Mouse (Mus musculus) embryonic facial prominence, embryonic 10.5 days (tissue): ENCODE measurements around the gene Gm17660. TPM values are rescaled to one million over a fixed set of nuclear protein-coding genes. Genes with fewer than 3 reads are reported as not detected.

Experiments used
- DNase-seq: peaks from one replicate; pipeline ENCODE4 v3.0.0-alpha.2; 2017; ENCODE audit warnings: low spot score
- H3K27ac ChIP-seq: fragments of 300-500 bp; sonication (generic); replicated peaks from 2 replicates; pipeline ENCODE4 v1.5.1; 2016; ENCODE audit warnings: mild to moderate bottlenecking
- H3K27me3 ChIP-seq: fragments of 300-500 bp; sonication (generic); replicated peaks from 2 replicates; pipeline ENCODE4 v1.6.1; 2016; ENCODE audit warnings: low read depth, mild to moderate bottlenecking; ENCODE audit not compliant: poor library complexity, severe bottlenecking
- H3K36me3 ChIP-seq: fragments of 300-500 bp; sonication (generic); replicated peaks from 2 replicates; pipeline ENCODE4 v1.6.1; 2016; ENCODE audit warnings: mild to moderate bottlenecking, moderate library complexity
- H3K4me1 ChIP-seq: fragments of 300-500 bp; sonication (generic); 2 replicates; pipeline ENCODE4 v1.6.1; 2016
- H3K4me3 ChIP-seq: fragments of 300-500 bp; sonication (generic); 2 replicates; pipeline ENCODE4 v1.5.1; 2016; ENCODE audit warnings: mild to moderate bottlenecking, moderate library complexity
- H3K9me3 ChIP-seq: fragments of 300-500 bp; sonication (generic); 2 replicates; pipeline ENCODE4 v1.6.1; 2016; ENCODE audit warnings: mild to moderate bottlenecking
- WGBS: fragments of 180-500 bp; shearing (Covaris S2); methylation state at CpG from one replicate; pipeline ENCODE4 v1.1.7; 2016; 5-methylcytosine and 5-hydroxymethylcytosine counted together
- polyA plus RNA-seq: library from polyadenylated mRNA; unstranded; fragments of >200 nt; fragmentation: Nextera tagmentation; extraction: Ambion mirVana; gene quantifications from 2 replicates; pipeline ENCODE4 v1.2.1, GENCODE M21; 2016

The Gm17660 gene
- not detected in 2 replicates for polyA plus RNA-seq

GRCm38 (mm10) chr5:104077508-104077907 is at the start of gene Gm17660:
Gene Gm17660 (minus strand): TSS chr5:104077608.
- 95% methylated on average over 7 of the region's 7 CpGs for WGBS
- no peak within 1 kb of the TSS for H3K4me3 ChIP-seq
- no peaks in the 10 kb centered on the region for H3K36me3 ChIP-seq

DNA sequence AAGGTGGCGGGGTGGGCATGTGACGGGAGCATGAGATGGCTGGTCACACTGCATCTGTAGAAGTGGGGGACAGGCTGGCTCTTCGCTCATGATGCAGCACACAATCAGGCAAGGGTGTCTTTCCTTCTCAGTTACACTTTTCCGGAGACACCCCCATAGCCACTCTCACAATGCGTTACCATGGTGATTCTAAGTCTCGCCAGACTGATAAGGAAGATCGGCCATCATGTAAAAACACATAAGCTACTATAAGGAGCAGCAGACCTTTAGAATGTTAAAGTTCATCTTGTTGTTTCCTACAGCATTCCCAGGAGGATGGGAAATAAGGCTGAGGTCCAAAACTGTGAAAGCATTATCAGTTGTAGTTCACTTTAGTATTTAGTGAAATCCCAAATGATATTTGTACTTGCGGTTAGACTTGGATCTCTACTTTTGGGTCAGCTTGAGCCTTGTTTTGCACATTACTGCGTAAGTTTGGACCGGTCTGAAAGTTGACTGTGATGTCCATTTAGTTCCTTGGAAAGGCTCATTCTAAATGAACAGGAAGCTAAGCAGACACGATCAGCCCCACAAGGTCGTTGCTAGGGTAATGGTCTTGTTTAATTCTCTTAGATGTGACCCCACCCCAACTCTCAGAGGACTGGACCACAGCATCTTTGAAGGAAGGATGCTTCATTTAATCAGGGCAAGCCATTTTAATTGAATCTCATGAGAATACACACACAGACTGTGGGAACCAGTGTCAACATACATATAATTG is 49.3 kb upstream of the Gm17660 start:
- Histone ChIP-seq H3K9me3 (no peaks in the 10 kb centered on the region), H3K36me3 (no peaks in the 10 kb centered on the region), H3K27me3 (no peaks in the 10 kb centered on the region), H3K4me3 (no peak overlapping the region), H3K27ac (no peak overlapping the region), H3K4me1 (peaks cover 21% of the 10 kb centered on the region)
- no peak for DNase-seq
- WGBS = 89% methylated on average over 12 of the region's 12 CpGs

More at GRCm38 (mm10) chr5:104077508-104077907, at the start of gene Gm17660:
- Histone ChIP-seq H3K4me1 (peaks cover 14% of the 10 kb centered on the region), H3K9me3 (no peaks in the 10 kb centered on the region), H3K27ac (no peak within 1 kb of the TSS), H3K27me3 (0 out of 2 replicates have a peak, but pooled peaks cover 7% of the 10 kb centered on the region)
- no peak for DNase-seq

DNA sequence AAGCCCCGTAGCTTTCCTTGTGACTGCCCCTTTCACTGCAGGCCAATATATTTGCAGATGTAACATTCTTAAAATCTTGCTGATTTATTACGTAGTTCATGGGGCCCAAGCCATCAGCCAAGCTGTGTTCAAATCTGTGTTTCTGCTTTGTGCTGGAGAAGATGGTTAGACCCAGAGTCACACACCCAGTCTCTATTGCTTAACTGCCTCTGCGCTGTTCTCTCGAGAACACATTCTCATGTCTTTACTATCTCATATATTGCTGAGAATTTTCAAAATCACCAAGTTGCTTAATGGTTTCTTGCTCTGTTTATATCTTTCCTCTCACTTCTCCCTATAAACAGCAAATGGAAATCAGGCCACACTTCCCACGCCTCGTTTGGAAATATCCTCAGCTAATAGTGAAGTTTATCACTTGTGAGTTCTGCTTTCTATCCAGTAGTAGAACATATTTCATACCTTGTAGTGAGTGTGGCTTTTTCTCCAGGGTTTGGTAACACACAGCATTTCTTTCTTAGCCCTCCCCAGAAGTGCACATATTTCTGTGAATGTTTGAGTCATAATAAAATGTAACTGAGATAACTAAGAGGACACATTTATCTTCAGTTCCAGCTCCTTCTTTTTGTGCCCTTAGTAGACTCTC is 46.7 kb upstream of the Gm17660 start:
- H3K27me3 ChIP-seq = no peaks in the 10 kb centered on the region
- H3K9me3 ChIP-seq = no peaks in the 10 kb centered on the region
- no peak overlapping the region for H3K4me3 ChIP-seq
- peaks cover 21% of the 10 kb centered on the region for H3K4me1 ChIP-seq
- no peak for DNase-seq
- no peaks in the 10 kb centered on the region for H3K36me3 ChIP-seq
- no peak overlapping the region for H3K27ac ChIP-seq
- 91% methylated on average over 6 of the region's 6 CpGs for WGBS

DNA sequence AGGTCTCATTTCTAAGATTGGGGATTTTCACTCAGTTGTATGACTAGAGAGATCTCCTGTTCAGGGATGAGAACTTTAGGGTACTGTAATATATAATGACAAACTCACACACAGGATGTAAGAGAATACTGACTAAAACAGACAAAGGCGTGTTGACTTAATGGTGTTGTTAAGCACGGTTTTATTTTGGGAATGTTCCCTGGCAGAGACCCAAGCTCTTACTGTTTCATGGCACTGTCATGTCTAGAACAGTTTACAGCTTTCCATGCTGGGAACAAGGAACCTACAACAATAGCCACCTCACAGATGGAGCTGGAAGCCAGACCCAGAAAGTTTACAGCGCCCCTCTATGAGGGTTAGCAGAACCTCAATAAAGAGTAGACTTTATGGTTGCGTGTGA is 38.5 kb upstream of the Gm17660 start:
- Histone ChIP-seq H3K36me3 (no peaks in the 10 kb centered on the region), H3K9me3 (no peaks in the 10 kb centered on the region), H3K4me1 (peaks cover 38% of the 10 kb centered on the region), H3K27me3 (no peaks in the 10 kb centered on the region), H3K27ac (no peak overlapping the region), H3K4me3 (no peak overlapping the region)
- 95% methylated on average over 4 of the region's 4 CpGs for WGBS
- no peak for DNase-seq

DNA sequence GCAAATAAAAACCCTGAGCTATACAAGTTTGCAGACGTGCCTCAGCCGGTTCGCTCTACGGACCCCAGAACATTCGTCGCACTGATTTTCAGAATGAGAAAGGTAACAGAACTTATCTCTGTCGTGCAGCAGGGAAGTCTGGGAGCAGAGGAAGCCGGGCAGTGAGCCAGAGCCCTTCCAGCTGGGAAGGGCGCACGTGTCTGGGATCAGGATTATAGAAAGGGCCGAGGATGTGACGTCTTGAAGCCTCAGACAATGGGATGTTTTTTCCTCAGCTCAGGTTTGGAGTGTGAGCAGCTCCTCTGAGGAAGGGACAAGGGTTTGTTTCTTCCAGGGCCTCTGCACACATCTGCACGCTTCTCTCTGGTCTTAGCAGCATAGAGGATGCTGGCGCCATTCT is 37.7 kb upstream of the Gm17660 start:
- Histone ChIP-seq H3K9me3 (no peaks in the 10 kb centered on the region), H3K4me1 (peaks cover 45% of the 10 kb centered on the region), H3K27ac (peak overlapping the region; percentile 7; the same call in 1 of the 2 replicates), H3K27me3 (no peaks in the 10 kb centered on the region), H3K4me3 (no peak overlapping the region), H3K36me3 (no peaks in the 10 kb centered on the region)
- DNase-seq = no peak
- WGBS = 68% methylated on average over 14 of the region's 14 CpGs

DNA sequence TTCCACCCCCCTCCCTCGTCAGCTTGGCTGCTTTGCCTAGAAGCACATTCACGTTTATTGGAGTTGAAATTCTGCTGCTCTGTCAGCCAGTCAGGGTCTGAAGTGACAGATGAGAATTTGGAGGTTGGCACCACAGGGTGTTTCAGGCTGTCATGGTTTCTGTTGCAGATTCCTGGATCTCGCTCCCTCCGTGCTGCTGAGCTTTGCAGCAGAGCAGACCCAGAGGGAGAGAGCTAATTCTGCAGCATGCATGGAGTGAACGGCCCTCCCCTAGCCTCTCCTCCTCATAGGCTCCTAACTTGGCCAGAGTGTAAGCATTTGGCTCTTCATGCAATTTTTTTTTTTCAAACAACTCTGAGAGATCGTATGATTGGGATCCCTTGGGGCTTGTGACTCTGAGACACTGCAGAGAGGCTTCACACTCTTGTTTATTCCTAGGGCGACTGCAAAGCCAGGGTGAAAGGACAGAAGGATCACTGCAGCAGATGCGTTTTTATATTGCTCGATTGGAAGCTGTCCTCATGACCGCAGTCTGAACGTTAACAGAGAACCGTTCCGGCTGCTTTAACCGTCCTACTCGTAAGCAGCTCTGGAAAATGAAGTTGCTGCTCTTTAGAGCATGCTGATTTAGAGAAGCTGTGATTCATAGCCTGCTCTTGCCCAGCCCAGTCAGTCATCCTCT is 36.2 kb upstream of the Gm17660 start, which contains the start of gene Sparcl1:
TSS of gene Sparcl1 (minus strand) at position 243 of the 682 bp plus-strand sequence.
- Histone ChIP-seq H3K27me3 (no peaks in the 10 kb centered on the region), H3K4me3 (peak within 1 kb of the TSS; percentile 43), H3K36me3 (no peaks in the 10 kb centered on the region), H3K27ac (peak within 1 kb of the TSS; percentile 87), H3K9me3 (no peaks in the 10 kb centered on the region), H3K4me1 (peaks cover 60% of the 10 kb centered on the region)
- WGBS = 38% methylated on average over 15 of the region's 15 CpGs
- DNase-seq = peak; percentile 39

- peak; percentile 20 for DNase-seq
- H3K36me3 ChIP-seq = no peaks in the 10 kb centered on the region
- H3K27me3 ChIP-seq = no peaks in the 10 kb centered on the region
- no peaks in the 10 kb centered on the region for H3K9me3 ChIP-seq
- peak overlapping the region; percentile 87 for H3K27ac ChIP-seq
- H3K4me1 ChIP-seq = peaks cover 71% of the 10 kb centered on the region
- WGBS = 17% methylated on average over 5 of the region's 5 CpGs
- H3K4me3 ChIP-seq = peak overlapping the region; percentile 43
These were observed 35.1 kb upstream of the Gm17660 start for GRCm38 (mm10) chr5:104112511-104112910.

GRCm38 (mm10) chr5:104112016-104112415 is 34.6 kb upstream of the Gm17660 start:
- peak; percentile 69 for DNase-seq
- 10% methylated on average over 9 of the region's 9 CpGs for WGBS
- no peaks in the 10 kb centered on the region for H3K9me3 ChIP-seq
- peaks cover 74% of the 10 kb centered on the region for H3K4me1 ChIP-seq
- H3K4me3 ChIP-seq = peak overlapping the region; percentile 43
- peak overlapping the region; percentile 87 for H3K27ac ChIP-seq
- H3K27me3 ChIP-seq = no peaks in the 10 kb centered on the region
- no peaks in the 10 kb centered on the region for H3K36me3 ChIP-seq

- no peaks in the 10 kb centered on the region for H3K27me3 ChIP-seq
- peak overlapping the region; percentile 87 for H3K27ac ChIP-seq
- peaks cover 79% of the 10 kb centered on the region for H3K4me1 ChIP-seq
- no peaks in the 10 kb centered on the region for H3K9me3 ChIP-seq
- 36% methylated on average over 9 of the region's 9 CpGs for WGBS
- H3K36me3 ChIP-seq = no peaks in the 10 kb centered on the region
- DNase-seq = peak; percentile 38
- H3K4me3 ChIP-seq = no peak overlapping the region
These were observed 32.9 kb upstream of the Gm17660 start for GRCm38 (mm10) chr5:104110171-104110920.

DNA sequence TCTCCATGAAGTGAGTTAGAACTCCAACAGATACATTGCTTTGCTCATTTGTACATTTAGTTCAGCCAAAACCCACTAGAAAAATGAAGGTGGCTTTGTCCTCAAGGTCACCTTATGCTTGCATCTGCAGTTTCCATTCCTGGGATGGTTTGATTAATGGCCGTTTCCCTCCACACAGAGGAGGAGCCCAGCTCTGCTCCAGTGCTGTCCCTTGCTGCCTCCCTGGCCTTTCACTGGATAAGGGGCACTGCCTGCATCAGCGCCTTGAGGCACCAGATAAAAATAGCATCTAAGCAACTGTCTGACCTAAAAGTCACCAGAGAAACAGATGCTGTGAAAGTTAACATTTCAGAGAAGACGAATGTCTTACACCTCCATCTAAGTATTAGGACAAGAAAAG is 32.1 kb upstream of the Gm17660 start:
- WGBS = 24% methylated on average over 3 of the region's 3 CpGs
- no peaks in the 10 kb centered on the region for H3K27me3 ChIP-seq
- H3K36me3 ChIP-seq = no peaks in the 10 kb centered on the region
- no peak for DNase-seq
- peaks cover 74% of the 10 kb centered on the region for H3K4me1 ChIP-seq
- H3K27ac ChIP-seq = peak overlapping the region; percentile 87
- H3K9me3 ChIP-seq = no peaks in the 10 kb centered on the region
- peak overlapping the region; percentile 46; the same call in 1 of the 2 replicates for H3K4me3 ChIP-seq

DNA sequence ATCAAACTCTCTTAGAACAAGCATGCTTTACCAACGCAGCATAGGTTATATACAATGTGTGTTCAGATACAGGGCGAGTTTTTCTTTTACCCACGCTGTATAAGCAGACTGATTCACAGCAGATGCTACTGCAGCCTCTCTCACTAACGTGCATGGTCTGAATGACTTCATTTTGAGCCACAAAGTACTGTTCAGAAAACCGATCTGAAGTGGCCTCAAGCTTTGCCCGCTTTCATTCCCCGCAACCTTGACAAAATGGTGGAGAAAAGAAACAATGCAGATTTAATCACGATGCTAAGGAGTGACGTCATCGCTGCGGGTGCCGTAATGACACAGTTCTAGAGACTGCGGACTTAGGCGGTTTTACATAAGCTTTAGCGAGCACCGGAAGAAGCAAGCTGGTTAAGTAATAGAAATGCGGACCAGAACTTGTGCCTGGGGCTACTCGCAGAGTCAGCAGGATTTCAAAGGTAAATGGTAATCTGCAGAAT is 31.5 kb upstream of the Gm17660 start:
- H3K27me3 ChIP-seq = no peaks in the 10 kb centered on the region
- no peaks in the 10 kb centered on the region for H3K9me3 ChIP-seq
- no peaks in the 10 kb centered on the region for H3K36me3 ChIP-seq
- H3K4me1 ChIP-seq = peaks cover 79% of the 10 kb centered on the region
- WGBS = 12% methylated on average over 18 of the region's 18 CpGs
- peak overlapping the region; percentile 87 for H3K27ac ChIP-seq
- DNase-seq = peak; percentile 72
- peak overlapping the region; percentile 46 for H3K4me3 ChIP-seq
